Mouse (Mus musculus) limb, embryonic 10.5 days (tissue): ENCODE measurements at regions not wholly inside any gene's neighbourhood (a gene's known extent, or its start where the extent isn't known, plus 50 kb on each side); places are given as distances from the start of the nearest gene placed in this dataset.

ENCODE experiments used
- DNase-seq: peaks from one replicate; pipeline ENCODE4 v3.0.0-alpha.2; 2017; ENCODE audit warnings: low spot score
- H3K27ac ChIP-seq: fragments of 300-500 bp; sonication (generic); 2 replicates; pipeline ENCODE4 v1.5.1; 2016; ENCODE audit warnings: mild to moderate bottlenecking
- H3K27me3 ChIP-seq: fragments of 300-500 bp; sonication (generic); 2 replicates; pipeline ENCODE4 v1.6.1; 2016; ENCODE audit warnings: low read depth, mild to moderate bottlenecking; ENCODE audit not compliant: poor library complexity, severe bottlenecking
- H3K36me3 ChIP-seq: fragments of 300-500 bp; sonication (generic); 2 replicates; pipeline ENCODE4 v1.6.1; 2016; ENCODE audit warnings: mild to moderate bottlenecking, moderate library complexity
- H3K4me1 ChIP-seq: fragments of 300-500 bp; sonication (generic); 2 replicates; pipeline ENCODE4 v1.6.1; 2016
- H3K4me3 ChIP-seq: fragments of 300-500 bp; sonication (generic); 2 replicates; pipeline ENCODE4 v1.5.1; 2016; ENCODE audit warnings: mild to moderate bottlenecking, moderate library complexity
- H3K9me3 ChIP-seq: fragments of 300-500 bp; sonication (generic); replicated peaks from 2 replicates; pipeline ENCODE4 v1.6.1; 2016; ENCODE audit warnings: mild to moderate bottlenecking
- WGBS: fragments of 180-500 bp; shearing (Covaris S2); methylation state at CpG from one replicate; pipeline ENCODE4 v1.1.7; 2016; 5-methylcytosine and 5-hydroxymethylcytosine counted together

- no peak overlapping the region for H3K4me3 ChIP-seq
- no peaks in the 10 kb centered on the region for H3K9me3 ChIP-seq
- no peak overlapping the region for H3K27ac ChIP-seq
- no peak for DNase-seq
- H3K27me3 ChIP-seq: no peaks in the 10 kb centered on the region
- no peaks in the 10 kb centered on the region for H3K4me1 ChIP-seq
- no peaks in the 10 kb centered on the region for H3K36me3 ChIP-seq
- 81% methylated on average over 6 of the region's 6 CpGs for WGBS
These were observed 211.3 kb downstream of the Ccdc91 start for GRCm38 (mm10) chr6:147686927-147687326.

DNA sequence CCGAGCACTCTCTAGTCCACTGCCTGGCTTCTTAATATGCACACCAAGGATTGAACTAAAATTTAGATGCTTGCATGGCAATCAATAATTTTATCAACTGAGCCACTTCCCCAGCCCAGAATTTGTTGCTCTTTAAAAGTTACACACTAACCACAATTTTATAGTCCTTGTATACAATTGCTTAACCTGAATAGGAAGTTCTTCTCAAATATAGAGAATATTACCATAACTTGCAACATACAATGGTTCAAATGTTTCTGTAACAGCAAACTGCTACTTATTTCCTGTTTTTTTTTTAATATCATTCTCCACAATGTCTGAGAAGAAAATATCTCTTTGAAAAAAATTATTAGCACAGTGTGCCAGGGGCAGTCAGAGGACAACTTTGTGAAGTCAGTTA lies 222.6 kb downstream of the Ccdc91 start:
- H3K27ac ChIP-seq: no peak overlapping the region
- 96% methylated on average over 1 of the region's 1 CpGs for WGBS
- DNase-seq: no peak
- no peaks in the 10 kb centered on the region for H3K36me3 ChIP-seq
- H3K9me3 ChIP-seq: no peaks in the 10 kb centered on the region
- H3K4me1 ChIP-seq: no peaks in the 10 kb centered on the region
- H3K4me3 ChIP-seq: no peak overlapping the region
- no peaks in the 10 kb centered on the region for H3K27me3 ChIP-seq

- WGBS: 68% methylated on average over 3 of the region's 3 CpGs
- Histone ChIP-seq H3K27me3 (no peaks in the 10 kb centered on the region), H3K27ac (no peak overlapping the region), H3K9me3 (no peaks in the 10 kb centered on the region), H3K4me3 (no peak overlapping the region), H3K36me3 (no peaks in the 10 kb centered on the region), H3K4me1 (peaks cover 7% of the 10 kb centered on the region)
- DNase-seq: no peak
These were observed 223.8 kb downstream of the Ccdc91 start for GRCm38 (mm10) chr6:147699449-147699848.

DNA sequence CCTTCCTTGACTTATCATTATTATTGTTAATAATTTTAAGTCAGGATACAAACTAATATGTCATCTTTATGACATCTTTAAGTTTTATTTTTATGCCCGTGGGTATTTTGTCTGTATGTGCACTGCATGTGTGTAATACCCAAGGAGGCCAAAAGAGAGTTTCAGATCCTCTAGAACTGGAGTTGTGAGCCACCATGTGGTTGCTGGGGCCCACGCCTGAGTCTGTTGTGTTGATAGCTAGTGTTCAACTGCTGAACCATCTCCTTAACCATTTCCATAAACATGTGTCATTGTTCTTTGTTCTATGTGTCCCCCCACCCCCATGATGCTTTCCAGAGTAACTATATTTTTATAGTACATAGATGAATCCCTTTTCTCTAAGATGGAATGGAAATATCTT lies 225.0 kb downstream of the Ccdc91 start:
- no peaks in the 10 kb centered on the region for H3K36me3 ChIP-seq
- no peaks in the 10 kb centered on the region for H3K27me3 ChIP-seq
- peaks cover 7% of the 10 kb centered on the region for H3K4me1 ChIP-seq
- no peak overlapping the region for H3K27ac ChIP-seq
- WGBS: 77% methylated on average over 2 of the region's 2 CpGs
- no peak for DNase-seq
- H3K9me3 ChIP-seq: no peaks in the 10 kb centered on the region
- no peak overlapping the region for H3K4me3 ChIP-seq

GRCm38 (mm10) chr6:147701956-147702355 lies 226.3 kb downstream of the Ccdc91 start:
- WGBS: 75% methylated on average over 5 of the region's 5 CpGs
- peaks cover 7% of the 10 kb centered on the region for H3K4me1 ChIP-seq
- no peak overlapping the region for H3K4me3 ChIP-seq
- H3K27ac ChIP-seq: no peak overlapping the region
- H3K36me3 ChIP-seq: no peaks in the 10 kb centered on the region
- DNase-seq: no peak
- no peaks in the 10 kb centered on the region for H3K9me3 ChIP-seq
- H3K27me3 ChIP-seq: no peaks in the 10 kb centered on the region

DNA sequence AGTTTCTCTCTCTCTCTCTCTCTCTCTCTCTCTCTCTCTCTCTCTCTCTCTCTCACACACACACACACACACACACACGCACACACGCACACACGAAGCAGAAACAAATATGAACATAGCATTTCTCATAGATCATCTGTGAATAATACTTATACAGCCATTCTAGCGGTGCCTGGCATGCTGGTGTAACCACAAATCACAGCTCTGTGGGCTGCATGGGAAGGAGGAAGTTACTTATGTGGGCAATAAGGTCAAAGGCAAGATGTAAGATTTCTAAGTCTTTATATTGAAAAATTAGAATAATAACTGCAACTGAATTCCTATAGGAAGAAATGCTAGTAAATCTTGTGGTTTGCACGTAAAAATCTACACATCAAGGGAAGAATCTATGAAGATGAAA lies 228.7 kb downstream of the Ccdc91 start:
- 90% methylated on average over 5 of the region's 5 CpGs for WGBS
- no peak for DNase-seq
- no peaks in the 10 kb centered on the region for H3K27me3 ChIP-seq
- peaks cover 7% of the 10 kb centered on the region for H3K4me1 ChIP-seq
- no peak overlapping the region for H3K27ac ChIP-seq
- H3K9me3 ChIP-seq: no peaks in the 10 kb centered on the region
- H3K36me3 ChIP-seq: no peaks in the 10 kb centered on the region
- H3K4me3 ChIP-seq: no peak overlapping the region

DNA sequence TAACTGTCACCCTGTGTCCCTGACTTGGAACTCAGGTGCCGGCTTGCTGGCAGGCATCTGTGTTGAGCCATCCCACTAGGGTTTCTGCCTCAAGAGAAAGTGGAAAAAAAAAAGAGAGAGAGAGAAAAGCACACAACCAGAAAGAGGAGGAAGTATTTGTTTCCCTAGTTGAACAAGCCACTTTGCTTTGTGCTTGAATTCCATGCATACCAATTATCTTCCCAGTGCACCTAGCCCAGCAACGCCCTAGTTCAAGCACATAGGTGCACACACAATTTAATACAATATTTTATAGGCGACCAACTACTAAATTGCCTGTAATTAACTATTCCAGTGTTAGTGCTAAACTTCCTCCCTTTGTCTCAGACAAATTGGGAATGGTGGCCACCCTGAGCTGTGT lies 230.3 kb downstream of the Ccdc91 start:
- 73% methylated on average over 3 of the region's 3 CpGs for WGBS
- DNase-seq: no peak
- Histone ChIP-seq H3K4me3 (no peak overlapping the region), H3K27ac (no peak overlapping the region), H3K36me3 (no peaks in the 10 kb centered on the region), H3K9me3 (no peaks in the 10 kb centered on the region), H3K4me1 (peaks cover 7% of the 10 kb centered on the region), H3K27me3 (no peaks in the 10 kb centered on the region)

GRCm38 (mm10) chr6:147706741-147707140 lies 231.1 kb downstream of the Ccdc91 start:
- no peak for DNase-seq
- Histone ChIP-seq H3K27me3 (no peaks in the 10 kb centered on the region), H3K36me3 (no peaks in the 10 kb centered on the region), H3K4me3 (no peak overlapping the region), H3K9me3 (no peaks in the 10 kb centered on the region), H3K27ac (no peak overlapping the region), H3K4me1 (peaks cover 7% of the 10 kb centered on the region)
- WGBS: 88% methylated on average over 2 of the region's 2 CpGs

DNA sequence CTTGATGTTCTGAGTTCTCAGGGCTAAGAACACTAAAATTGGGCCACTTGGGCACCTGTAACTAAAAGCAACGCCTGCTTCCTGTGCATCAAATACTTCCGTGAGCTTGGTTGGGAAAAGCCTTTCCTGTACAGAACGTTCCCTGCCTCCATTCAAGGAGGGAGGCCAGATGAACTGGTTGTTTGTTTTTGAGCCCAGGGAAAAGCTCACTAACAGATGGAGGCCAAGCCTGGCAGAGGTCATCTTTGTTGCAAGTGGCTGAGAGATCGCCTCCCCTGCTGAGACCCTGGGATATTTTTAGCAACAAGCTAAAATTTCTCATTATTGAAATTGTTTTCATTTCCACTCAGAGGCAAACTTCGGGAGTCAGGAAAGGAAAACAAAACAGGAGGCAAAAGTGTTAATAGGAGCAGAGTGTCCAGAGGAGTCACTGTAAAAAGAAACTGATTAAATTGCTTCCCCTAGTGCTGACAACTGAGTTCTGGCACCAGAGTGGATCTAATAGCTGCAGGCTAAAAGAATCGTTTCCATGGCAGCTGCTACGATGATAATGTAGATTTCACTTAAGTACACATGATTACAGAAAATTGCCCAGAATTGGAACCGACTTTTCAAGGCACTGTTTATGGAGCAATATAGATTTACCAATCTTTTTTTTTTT lies 242.6 kb downstream of the Ccdc91 start:
- DNase-seq: no peak
- no peak overlapping the region for H3K4me3 ChIP-seq
- H3K9me3 ChIP-seq: no peaks in the 10 kb centered on the region
- no peaks in the 10 kb centered on the region for H3K36me3 ChIP-seq
- H3K4me1 ChIP-seq: peaks cover 32% of the 10 kb centered on the region
- H3K27me3 ChIP-seq: no peaks in the 10 kb centered on the region
- no peak overlapping the region for H3K27ac ChIP-seq
- WGBS: 47% methylated on average over 8 of the region's 8 CpGs

- Histone ChIP-seq H3K36me3 (no peaks in the 10 kb centered on the region), H3K9me3 (no peaks in the 10 kb centered on the region), H3K4me3 (no peak overlapping the region), H3K27ac (no peak overlapping the region), H3K4me1 (peaks cover 32% of the 10 kb centered on the region), H3K27me3 (no peaks in the 10 kb centered on the region)
- DNase-seq: no peak
- WGBS: 82% methylated on average over 10 of the region's 10 CpGs
These were observed 243.3 kb downstream of the Ccdc91 start for GRCm38 (mm10) chr6:147718713-147719490.

GRCm38 (mm10) chr6:147719539-147719938 lies 243.9 kb downstream of the Ccdc91 start:
- H3K27me3 ChIP-seq: no peaks in the 10 kb centered on the region
- WGBS: 56% methylated on average over 8 of the region's 8 CpGs
- H3K36me3 ChIP-seq: no peaks in the 10 kb centered on the region
- H3K4me3 ChIP-seq: no peak overlapping the region
- H3K4me1 ChIP-seq: peaks cover 32% of the 10 kb centered on the region
- H3K9me3 ChIP-seq: no peaks in the 10 kb centered on the region
- H3K27ac ChIP-seq: 0 out of 2 replicates have a peak overlapping the region, but pooled peaks have one; percentile 14
- DNase-seq: no peak

- Histone ChIP-seq H3K36me3 (no peaks in the 10 kb centered on the region), H3K27ac (no peak overlapping the region), H3K9me3 (no peaks in the 10 kb centered on the region), H3K27me3 (no peaks in the 10 kb centered on the region), H3K4me3 (no peak overlapping the region), H3K4me1 (peaks cover 22% of the 10 kb centered on the region)
- no peak for DNase-seq
- 96% methylated on average over 5 of the region's 5 CpGs for WGBS
These were observed 247.7 kb downstream of the Ccdc91 start for GRCm38 (mm10) chr6:147723336-147723735.

GRCm38 (mm10) chr6:147726987-147727386 lies 251.4 kb downstream of the Ccdc91 start:
- Histone ChIP-seq H3K36me3 (no peaks in the 10 kb centered on the region), H3K4me3 (no peak overlapping the region), H3K27ac (no peak overlapping the region), H3K4me1 (no peaks in the 10 kb centered on the region), H3K9me3 (no peaks in the 10 kb centered on the region), H3K27me3 (no peaks in the 10 kb centered on the region)
- WGBS: 86% methylated on average over 4 of the region's 4 CpGs
- DNase-seq: no peak
